Mouse (Mus musculus) embryonic facial prominence, embryonic 11.5 days (tissue): ENCODE data around the gene Epm2aip1. TPM values are rescaled to one million over a fixed set of nuclear protein-coding genes. Genes with fewer than 3 reads are reported as not detected.

Experiments used
- ATAC-seq: fragments of 200-750 bp; cut with Nextera tagmentation; replicated peaks from 2 replicates; pipeline ENCODE4 v1.8.0; 2017; ENCODE audit warnings: low read depth; ENCODE audit not compliant: insufficient number of reproducible peaks, low FRiP score, low TSS enrichment
- DNase-seq: peaks from one replicate; pipeline ENCODE4 v3.0.0-alpha.2; 2015; ENCODE audit warnings: low spot score
- H3K27ac ChIP-seq: fragments of 300-500 bp; sonication (generic); replicated peaks from 2 replicates; pipeline ENCODE4 v1.5.1; 2014; ENCODE audit warnings: mild to moderate bottlenecking, low read depth, low read length, control low read depth
- H3K27me3 ChIP-seq: fragments of 300-500 bp; sonication (generic); 2 replicates; pipeline ENCODE4 v1.6.1; 2014; ENCODE audit warnings: mild to moderate bottlenecking, low read length, moderate library complexity, mixed read lengths; ENCODE audit not compliant: control insufficient read depth, insufficient read depth
- H3K36me3 ChIP-seq: fragments of 300-500 bp; sonication (generic); replicated peaks from 2 replicates; pipeline ENCODE4 v1.6.1; 2014; ENCODE audit warnings: low read depth, mild to moderate bottlenecking, low read length, moderate library complexity, mixed read lengths; ENCODE audit not compliant: control insufficient read depth, insufficient read depth
- H3K4me1 ChIP-seq: fragments of 300-500 bp; sonication (generic); 2 replicates; pipeline ENCODE4 v1.6.1; 2014; ENCODE audit warnings: low read length, mixed read lengths; ENCODE audit not compliant: control insufficient read depth, insufficient read depth
- H3K4me2 ChIP-seq: fragments of 300-500 bp; sonication (generic); 2 replicates; pipeline ENCODE4 v1.6.1; 2014; ENCODE audit warnings: low read depth, mild to moderate bottlenecking, control low read depth, low read length, moderate library complexity
- H3K4me3 ChIP-seq: fragments of 300-500 bp; sonication (generic); 2 replicates; pipeline ENCODE4 v1.5.1; 2014; ENCODE audit warnings: low read depth, low read length, control low read depth
- H3K9ac ChIP-seq: fragments of 300-500 bp; sonication (generic); replicated peaks from 2 replicates; pipeline ENCODE4 v1.6.1; 2014; ENCODE audit warnings: mild to moderate bottlenecking, control low read depth, low read length
- H3K9me3 ChIP-seq: fragments of 300-500 bp; sonication (generic); replicated peaks from 2 replicates; pipeline ENCODE4 v1.6.1; 2016; ENCODE audit warnings: mild to moderate bottlenecking, low read length, inconsistent platforms, mixed read lengths; ENCODE audit not compliant: control insufficient read depth
- WGBS: fragments of 180-500 bp; shearing (Covaris S2); extraction: QIAGEN DNeasy Blood & Tissue Kit; methylation state at CpG from one replicate; pipeline ENCODE4 v1.1.7; 2014; 5-methylcytosine and 5-hydroxymethylcytosine counted together
- polyA plus RNA-seq: library from polyadenylated mRNA; unstranded; fragments of >200 nt; fragmentation: Nextera tagmentation; extraction: Ambion mirVana; gene quantifications from 2 replicates; pipeline ENCODE4 v1.2.1, GENCODE M21; 2014

Gene Epm2aip1
- 42.2 and 46.5 TPM in 2 replicates for polyA plus RNA-seq

DNA sequence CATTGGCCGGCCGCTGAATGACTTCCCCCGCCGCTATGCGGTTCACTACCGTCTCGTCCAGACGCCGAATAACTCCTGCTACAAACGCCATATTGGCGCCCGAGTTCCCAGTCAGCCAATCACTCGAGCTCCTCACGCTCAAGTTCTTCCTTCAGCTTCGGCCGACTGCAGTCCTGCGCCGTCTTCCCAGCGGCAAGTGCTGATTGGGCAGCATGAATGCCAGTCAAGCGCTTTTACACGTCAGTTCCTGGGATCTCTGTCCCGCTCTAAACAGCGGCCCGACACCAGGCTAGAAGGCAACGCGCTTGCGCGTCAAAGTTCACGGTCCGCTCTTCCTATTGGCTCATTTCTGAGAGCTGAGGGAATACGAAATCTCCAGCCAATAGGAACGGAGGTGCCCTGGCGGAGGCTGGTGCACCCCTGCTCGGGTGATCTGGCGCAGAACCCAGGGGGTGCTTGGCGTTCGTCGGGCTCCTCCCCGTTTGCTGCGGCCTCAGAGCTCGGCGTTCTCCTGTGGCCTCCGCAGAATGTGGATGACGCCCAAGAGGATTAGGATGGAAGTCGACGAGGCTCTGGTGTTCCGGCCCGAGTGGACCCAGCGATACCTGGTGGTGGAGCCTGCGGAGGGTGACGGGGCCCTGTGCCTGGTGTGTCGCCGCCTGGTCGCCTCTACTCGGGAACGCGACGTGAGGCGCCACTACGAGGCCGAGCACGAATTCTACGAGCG, at the start of gene Epm2aip1, which contains the start of gene Mlh1:
Epm2aip1 (plus strand) TSS at position 496 of the 727 bp plus-strand sequence.
Mlh1 (minus strand) TSS at position 358 of the 727 bp plus-strand sequence.
- ATAC-seq (peak; percentile 100), DNase-seq (peak; percentile 99)
- no peaks in the 10 kb centered on the region for H3K27me3 ChIP-seq
- H3K9ac ChIP-seq: peak within 1 kb of the TSS; percentile 92
- H3K4me2 ChIP-seq: peak within 1 kb of the TSS; percentile 67
- no peaks in the 10 kb centered on the region for H3K9me3 ChIP-seq
- no peaks in the 10 kb centered on the region for H3K36me3 ChIP-seq
- no peaks in the 10 kb centered on the region; the same call in 1 of the 2 replicates for H3K4me1 ChIP-seq
- H3K4me3 ChIP-seq: peak within 1 kb of the TSS; percentile 82
- H3K27ac ChIP-seq: peak within 1 kb of the TSS; percentile 92
- WGBS: under 1% methylated on average over 64 of the region's 64 CpGs

DNA sequence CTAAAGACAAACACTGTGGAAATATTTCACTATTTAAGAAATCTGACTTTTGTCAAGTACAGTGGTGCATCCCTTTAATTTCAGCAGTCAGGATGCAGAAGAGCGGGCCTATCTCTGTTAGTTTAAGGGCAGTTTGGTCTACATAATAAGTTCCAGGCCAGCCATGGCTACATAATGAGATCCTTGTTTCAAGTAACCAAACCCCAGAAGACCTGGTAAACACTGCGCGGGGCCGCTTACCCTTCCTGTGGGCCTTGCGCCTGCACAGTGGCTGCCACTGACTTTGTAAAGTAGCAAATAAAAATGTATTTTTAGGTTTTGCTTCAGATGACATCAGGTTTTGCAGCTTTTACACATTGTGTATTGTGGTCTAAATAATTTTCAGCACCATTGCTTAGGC, 48.3 kb upstream of the Epm2aip1 start:
- ATAC-seq (no peak; the same call in 1 of the 2 replicates), DNase-seq (peak; percentile 69)
- H3K9me3 ChIP-seq: no peaks in the 10 kb centered on the region
- H3K9ac ChIP-seq: no peak overlapping the region
- H3K27me3 ChIP-seq: no peaks in the 10 kb centered on the region
- no peak overlapping the region for H3K27ac ChIP-seq
- H3K36me3 ChIP-seq: no peaks in the 10 kb centered on the region; the same call in 1 of the 2 replicates
- 47% methylated on average over 5 of the region's 5 CpGs for WGBS
- no peak overlapping the region for H3K4me3 ChIP-seq
- no peak overlapping the region for H3K4me2 ChIP-seq
- no peaks in the 10 kb centered on the region for H3K4me1 ChIP-seq

DNA sequence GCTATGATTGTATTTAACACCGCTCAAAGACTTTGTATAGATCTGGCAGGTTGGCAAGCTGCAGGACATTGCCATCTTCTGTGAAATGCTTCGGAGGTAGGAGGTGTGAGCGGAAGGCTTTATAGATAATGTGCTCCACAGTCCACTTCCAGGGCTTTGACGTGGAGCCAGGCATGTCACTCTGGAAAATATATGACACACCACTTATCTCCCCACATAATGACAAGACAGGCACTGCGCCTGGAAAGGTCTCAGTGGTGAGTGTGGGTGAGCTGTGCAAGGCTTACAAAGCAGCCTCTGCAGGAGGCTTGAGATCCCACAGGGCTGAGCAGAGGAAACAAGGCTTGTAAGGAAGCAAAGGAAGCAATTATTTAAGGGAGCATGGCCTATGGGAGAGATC, 43.3 kb upstream of the Epm2aip1 start:
- no peaks in the 10 kb centered on the region for H3K36me3 ChIP-seq
- no peak overlapping the region for H3K27ac ChIP-seq
- H3K4me3 ChIP-seq: no peak overlapping the region
- WGBS: 89% methylated on average over 5 of the region's 5 CpGs
- ATAC-seq (no peak), DNase-seq (no peak)
- H3K4me2 ChIP-seq: no peak overlapping the region
- H3K27me3 ChIP-seq: no peaks in the 10 kb centered on the region
- H3K9ac ChIP-seq: no peak overlapping the region
- no peaks in the 10 kb centered on the region for H3K4me1 ChIP-seq
- H3K9me3 ChIP-seq: no peaks in the 10 kb centered on the region

DNA sequence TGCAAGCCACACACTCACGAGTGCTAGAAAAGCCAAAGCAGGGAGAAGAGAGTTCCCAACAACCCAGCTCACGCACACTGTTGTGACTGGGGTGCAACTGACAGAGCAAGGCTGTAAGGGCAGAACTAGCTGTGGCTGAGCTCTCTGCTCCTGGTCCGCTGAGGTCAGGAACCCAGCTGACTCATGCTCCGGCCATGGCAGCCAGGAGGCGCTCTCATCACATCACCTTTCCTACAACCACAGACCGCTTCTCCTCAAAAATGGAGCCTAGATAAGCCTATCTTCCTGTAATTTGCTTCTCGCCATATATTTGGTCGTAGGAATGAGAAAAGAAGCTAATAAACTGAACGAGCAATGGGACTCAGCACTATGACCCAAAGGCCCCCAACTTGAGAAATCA, 37.0 kb upstream of the Epm2aip1 start:
- DNase-seq (no peak), ATAC-seq (no peak)
- no peak overlapping the region for H3K4me2 ChIP-seq
- WGBS: 89% methylated on average over 9 of the region's 9 CpGs
- H3K9ac ChIP-seq: no peak overlapping the region
- no peak overlapping the region for H3K27ac ChIP-seq
- H3K27me3 ChIP-seq: no peaks in the 10 kb centered on the region
- no peaks in the 10 kb centered on the region for H3K4me1 ChIP-seq
- no peaks in the 10 kb centered on the region for H3K9me3 ChIP-seq
- no peaks in the 10 kb centered on the region; the same call in 1 of the 2 replicates for H3K36me3 ChIP-seq
- H3K4me3 ChIP-seq: no peak overlapping the region

DNA sequence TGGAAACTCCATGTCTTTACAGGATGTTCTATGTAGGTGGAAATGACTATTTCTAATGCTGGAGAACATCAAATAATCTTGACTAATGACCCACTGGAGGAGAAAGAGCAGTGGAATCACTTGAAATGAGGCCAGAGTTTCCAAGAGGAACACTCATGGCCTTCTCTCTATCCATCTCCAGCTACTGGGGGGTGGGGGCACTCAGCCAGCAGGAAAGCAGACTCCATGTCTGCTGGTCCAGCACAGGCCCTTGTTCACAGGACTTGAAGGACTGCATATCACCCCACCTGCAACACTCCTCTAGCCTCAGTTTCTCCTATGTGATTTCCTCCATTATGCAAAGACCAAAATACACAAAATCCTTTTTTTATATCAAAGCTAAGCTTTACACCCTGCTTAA, 34.0 kb upstream of the Epm2aip1 start:
- no peak overlapping the region for H3K27ac ChIP-seq
- ATAC-seq: no peak
- H3K27me3 ChIP-seq: no peaks in the 10 kb centered on the region
- no peak overlapping the region for H3K4me3 ChIP-seq
- no peaks in the 10 kb centered on the region; the same call in 1 of the 2 replicates for H3K36me3 ChIP-seq
- H3K4me2 ChIP-seq: no peak overlapping the region
- DNase-seq: no peak
- no peak overlapping the region for H3K9ac ChIP-seq
- H3K4me1 ChIP-seq: no peaks in the 10 kb centered on the region
- no peaks in the 10 kb centered on the region for H3K9me3 ChIP-seq

DNA sequence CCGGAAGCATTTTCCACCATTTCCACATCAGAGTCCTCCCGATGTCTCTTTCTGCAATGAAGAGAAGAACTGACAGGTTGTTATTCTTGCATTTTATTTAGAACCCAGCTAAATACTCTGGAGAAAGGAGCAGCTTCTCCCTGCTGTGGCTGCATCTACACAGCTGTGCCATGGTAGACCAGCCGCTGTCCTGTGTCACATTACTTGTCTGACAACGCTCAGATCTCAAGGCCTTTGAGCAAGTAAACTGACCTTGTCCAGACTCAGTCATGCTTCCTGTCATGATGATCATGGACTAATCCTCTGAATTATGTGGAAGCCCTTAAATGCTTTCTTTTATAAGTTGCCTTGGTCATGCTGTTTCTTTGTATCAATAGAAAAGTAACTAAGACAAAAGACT, 31.9 kb upstream of the Epm2aip1 start:
- no peak overlapping the region for H3K4me3 ChIP-seq
- H3K27ac ChIP-seq: no peak overlapping the region
- WGBS: 87% methylated on average over 4 of the region's 4 CpGs
- H3K9me3 ChIP-seq: no peaks in the 10 kb centered on the region
- H3K36me3 ChIP-seq: no peaks in the 10 kb centered on the region; the same call in 1 of the 2 replicates
- H3K9ac ChIP-seq: no peak overlapping the region
- H3K27me3 ChIP-seq: no peaks in the 10 kb centered on the region
- ATAC-seq: no peak
- no peak overlapping the region for H3K4me2 ChIP-seq
- no peaks in the 10 kb centered on the region for H3K4me1 ChIP-seq
- DNase-seq: no peak

DNA sequence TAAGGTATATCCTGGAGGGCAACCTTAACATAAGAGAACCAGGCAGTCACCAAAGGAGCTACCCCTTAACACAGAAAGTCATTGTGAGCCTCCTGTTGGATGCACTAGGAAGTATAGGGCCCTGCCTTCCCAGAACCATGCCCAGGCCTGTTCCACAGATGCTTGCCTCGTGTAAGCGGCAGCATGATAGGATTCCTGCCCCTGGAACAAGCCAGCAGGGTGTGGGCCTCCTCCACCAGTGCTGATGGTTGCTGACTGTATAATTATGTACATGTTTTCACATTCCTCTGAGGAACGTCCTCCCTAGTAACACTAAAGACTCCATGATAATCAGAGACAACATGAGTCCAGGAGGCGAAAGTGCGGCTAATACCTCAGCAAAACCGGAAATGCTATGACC, 28.3 kb upstream of the Epm2aip1 start:
- Histone ChIP-seq H3K4me3 (no peak overlapping the region), H3K36me3 (no peaks in the 10 kb centered on the region; the same call in 1 of the 2 replicates), H3K4me2 (no peak overlapping the region), H3K27ac (no peak overlapping the region), H3K4me1 (no peaks in the 10 kb centered on the region), H3K27me3 (no peaks in the 10 kb centered on the region), H3K9ac (no peak overlapping the region), H3K9me3 (no peaks in the 10 kb centered on the region)
- 77% methylated on average over 6 of the region's 6 CpGs for WGBS
- DNase-seq (no peak), ATAC-seq (no peak)

DNA sequence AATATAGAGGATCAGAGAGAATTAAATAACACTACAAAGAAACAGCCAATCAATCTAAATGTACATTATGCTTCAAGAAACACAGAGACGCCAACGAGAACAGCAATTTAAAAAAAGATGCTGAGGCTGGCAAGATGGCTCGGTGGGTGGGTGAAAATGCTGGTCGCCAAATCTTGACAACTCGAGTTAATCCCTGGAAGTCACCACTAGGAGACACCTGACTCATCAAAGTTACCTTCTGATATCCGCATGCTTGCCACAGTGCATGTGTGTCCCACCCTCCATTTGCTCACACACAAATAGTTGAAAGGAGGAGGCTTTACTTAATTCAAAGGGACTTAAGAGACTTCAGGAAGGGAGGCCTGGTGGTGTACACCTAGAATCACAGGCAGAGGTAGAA, 26.2 kb upstream of the Epm2aip1 start:
- H3K9me3 ChIP-seq: no peaks in the 10 kb centered on the region
- no peaks in the 10 kb centered on the region for H3K27me3 ChIP-seq
- ATAC-seq: no peak
- DNase-seq: no peak
- no peak overlapping the region for H3K27ac ChIP-seq
- no peaks in the 10 kb centered on the region for H3K4me1 ChIP-seq
- H3K4me2 ChIP-seq: no peak overlapping the region
- peaks cover 3% of the 10 kb centered on the region for H3K36me3 ChIP-seq
- no peak overlapping the region for H3K9ac ChIP-seq
- H3K4me3 ChIP-seq: no peak overlapping the region
- WGBS: 75% methylated on average over 6 of the region's 6 CpGs
